Mouse (Mus musculus): ENCODE data around the gene Nap1l1. TPM values are rescaled to one million over a fixed set of nuclear protein-coding genes. Genes with fewer than 3 reads are reported as not detected.

Nap1l1 gene
- polyA plus RNA-seq, 1 experiment, result not detected

DNA sequence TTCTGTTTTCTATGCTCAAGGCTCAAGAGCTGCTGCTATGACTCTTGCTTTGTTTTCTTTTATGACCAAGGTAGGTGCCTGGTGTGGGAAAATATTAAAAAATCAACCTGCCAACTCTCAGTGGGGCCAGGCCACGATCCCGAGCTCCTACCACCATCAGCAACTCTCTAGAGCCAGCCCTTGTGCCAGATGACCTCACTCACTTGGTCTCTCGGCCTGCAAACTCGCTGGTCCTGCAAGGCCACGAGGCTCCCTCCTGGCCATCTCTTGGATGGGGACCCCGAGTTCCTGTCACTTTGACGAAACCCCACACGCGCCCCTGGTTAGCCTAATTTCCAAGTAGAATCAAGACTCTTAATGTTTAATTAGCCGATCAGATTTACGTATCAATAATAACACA lies 20.6 kb upstream of the Nap1l1 start:
- Histone ChIP-seq H3K4me1 (ENCODE audit: control insufficient read depth, insufficient read depth, low read length) (no peaks in the 10 kb centered on the region), H3K27ac (ENCODE audit: insufficient read depth, low read depth, low read length) (no peak overlapping the region), H3K4me3 (ENCODE audit: insufficient read depth, low read depth, low read length) (no peak overlapping the region)
- TF ChIP-seq POLR2A (IDR thresholded peaks at IDR 0.05; ENCODE audit: insufficient read depth, low read depth, low read length) (no peak), CTCF (IDR thresholded peaks at IDR 0.05; ENCODE audit: insufficient read depth, low read depth, low read length) (no peak)
- 96% methylated on average over 11 of the region's 11 CpGs for WGBS

DNA sequence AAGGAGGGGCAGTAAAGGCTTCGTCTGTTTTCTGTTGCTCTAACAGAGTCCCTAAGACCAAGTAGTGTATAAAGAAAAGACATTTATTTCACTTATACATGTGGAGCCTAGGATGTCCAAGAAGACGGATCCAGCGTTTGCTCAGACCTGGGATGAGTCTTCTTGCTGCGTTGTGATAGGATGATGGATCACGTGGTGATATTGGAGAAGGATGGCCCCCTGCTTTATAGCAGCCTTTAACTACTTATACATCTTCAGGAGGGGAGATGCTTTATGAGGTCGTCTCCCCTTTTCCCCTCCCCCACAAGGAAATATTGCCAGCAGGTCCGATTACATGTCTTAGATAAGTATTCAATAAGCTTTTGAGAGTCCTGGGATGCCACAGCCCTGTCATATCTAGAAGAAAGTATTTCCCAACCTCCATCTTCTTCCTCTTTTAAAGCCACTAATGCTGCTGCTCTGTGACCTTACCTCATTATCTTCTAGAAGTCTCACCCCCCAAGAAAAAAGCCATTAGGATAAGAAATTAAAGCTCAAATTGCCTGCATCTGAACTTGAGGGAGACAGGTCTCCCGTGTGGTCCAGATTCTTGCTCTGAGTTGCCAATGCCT lies 18.2 kb upstream of the Nap1l1 start:
- 90% methylated on average over 8 of the region's 8 CpGs for WGBS
- TF ChIP-seq CTCF (IDR thresholded peaks at IDR 0.05; ENCODE audit: insufficient read depth, low read depth, low read length) (no peak), POLR2A (IDR thresholded peaks at IDR 0.05; ENCODE audit: insufficient read depth, low read depth, low read length) (no peak)
- Histone ChIP-seq H3K4me3 (ENCODE audit: insufficient read depth, low read depth, low read length) (no peak overlapping the region), H3K4me1 (ENCODE audit: control insufficient read depth, insufficient read depth, low read length) (peaks cover 4% of the 10 kb centered on the region; the same call in 1 of the 2 replicates), H3K27ac (ENCODE audit: insufficient read depth, low read depth, low read length) (no peak overlapping the region)

DNA sequence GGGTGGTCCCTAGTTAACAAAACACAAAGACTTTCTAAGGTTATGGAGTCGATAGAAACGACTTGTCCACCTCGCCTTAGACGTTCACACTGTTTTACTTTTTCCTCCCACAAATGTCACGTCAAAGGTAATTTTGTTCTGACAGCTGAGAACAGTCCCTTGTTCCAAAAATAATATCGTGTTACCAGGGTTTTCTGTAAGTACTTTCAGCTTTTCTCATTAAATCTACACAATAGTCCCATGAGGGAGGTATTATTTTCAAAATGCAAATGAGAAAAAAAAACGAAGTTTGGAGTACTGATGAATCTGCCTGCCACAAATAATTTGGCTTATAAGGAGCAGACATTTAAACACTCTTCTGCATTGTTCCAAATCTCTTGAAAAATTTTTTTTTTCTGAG lies 14.9 kb upstream of the Nap1l1 start:
- no peak overlapping the region for H3K27ac ChIP-seq (ENCODE audit: insufficient read depth, low read depth, low read length)
- peaks cover 4% of the 10 kb centered on the region; the same call in 1 of the 2 replicates for H3K4me1 ChIP-seq (ENCODE audit: control insufficient read depth, insufficient read depth, low read length)
- no peak for TF ChIP-seq CTCF (IDR thresholded peaks at IDR 0.05; ENCODE audit: insufficient read depth, low read depth, low read length)
- TF ChIP-seq POLR2A (IDR thresholded peaks at IDR 0.05; ENCODE audit: insufficient read depth, low read depth, low read length), result no peak
- no peak overlapping the region for H3K4me3 ChIP-seq (ENCODE audit: insufficient read depth, low read depth, low read length)
- WGBS, result 51% methylated on average over 7 of the region's 7 CpGs

DNA sequence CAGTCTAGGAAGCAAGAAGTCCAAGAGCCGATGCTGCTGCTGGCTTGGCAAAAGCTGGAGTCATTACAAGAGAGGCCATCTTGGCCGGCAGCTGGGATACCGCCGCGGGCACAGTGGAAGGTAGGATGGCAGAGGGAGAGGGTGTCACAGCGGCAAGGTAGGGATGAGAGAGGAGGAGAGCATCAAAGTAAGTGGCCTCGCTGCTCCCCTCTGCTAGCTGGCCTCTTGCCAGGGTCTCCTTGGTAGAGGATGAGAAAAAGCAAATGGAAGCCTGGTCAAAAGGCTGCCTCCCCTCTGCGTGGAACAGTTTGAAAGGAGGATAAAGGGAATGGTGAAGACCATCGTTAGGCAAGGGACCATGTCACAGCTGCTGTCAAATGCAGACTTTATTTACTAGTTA lies 14.0 kb upstream of the Nap1l1 start:
- no peak overlapping the region for H3K4me3 ChIP-seq (ENCODE audit: insufficient read depth, low read depth, low read length)
- H3K27ac ChIP-seq (ENCODE audit: insufficient read depth, low read depth, low read length), result no peak overlapping the region
- WGBS, result 65% methylated on average over 9 of the region's 9 CpGs
- H3K4me1 ChIP-seq (ENCODE audit: control insufficient read depth, insufficient read depth, low read length), result peaks cover 4% of the 10 kb centered on the region; the same call in 1 of the 2 replicates
- TF ChIP-seq POLR2A (IDR thresholded peaks at IDR 0.05; ENCODE audit: insufficient read depth, low read depth, low read length) (no peak), CTCF (IDR thresholded peaks at IDR 0.05; ENCODE audit: insufficient read depth, low read depth, low read length) (no peak)

DNA sequence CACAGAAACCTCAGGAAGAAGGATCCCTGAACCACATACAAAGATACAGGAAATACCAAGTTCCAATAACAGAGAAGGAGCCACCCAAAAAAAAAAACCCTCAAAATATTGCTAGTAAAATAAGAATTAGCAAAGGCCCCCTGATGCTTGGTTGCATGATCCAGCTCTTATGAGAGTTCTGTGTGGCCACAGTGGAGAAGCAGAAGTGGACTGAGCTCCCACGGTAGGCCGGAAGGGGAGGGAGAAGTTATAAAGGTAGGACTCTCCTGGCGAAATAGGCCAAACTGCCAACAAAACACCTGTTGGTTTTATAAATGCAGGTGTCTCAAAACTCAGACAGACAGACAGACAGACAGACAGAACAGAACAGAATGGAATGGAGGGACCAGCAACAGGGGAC lies 13.1 kb upstream of the Nap1l1 start:
- Histone ChIP-seq H3K4me3 (ENCODE audit: insufficient read depth, low read depth, low read length) (no peak overlapping the region), H3K27ac (ENCODE audit: insufficient read depth, low read depth, low read length) (no peak overlapping the region), H3K4me1 (ENCODE audit: control insufficient read depth, insufficient read depth, low read length) (peaks cover 4% of the 10 kb centered on the region; the same call in 1 of the 2 replicates)
- TF ChIP-seq CTCF (IDR thresholded peaks at IDR 0.05; ENCODE audit: insufficient read depth, low read depth, low read length) (no peak), POLR2A (IDR thresholded peaks at IDR 0.05; ENCODE audit: insufficient read depth, low read depth, low read length) (no peak)
- 88% methylated on average over 3 of the region's 3 CpGs for WGBS

DNA sequence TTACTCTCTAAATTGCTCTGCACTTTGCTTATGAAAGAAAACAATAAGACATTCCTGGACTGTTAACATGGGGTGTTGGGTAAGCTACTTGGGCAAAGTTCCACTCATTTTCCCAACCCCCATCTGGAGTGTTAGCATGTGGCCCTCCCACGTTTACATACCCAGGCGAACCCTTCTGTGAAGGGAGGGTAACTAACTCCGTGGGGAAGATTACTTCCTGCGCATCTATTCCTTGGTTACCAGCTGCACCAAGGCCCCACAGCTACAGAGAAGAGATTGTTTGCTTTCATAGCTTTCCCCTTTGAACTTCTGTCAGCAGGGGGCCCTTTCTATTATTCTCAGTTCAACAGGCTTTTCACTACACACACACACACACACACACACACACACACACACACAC lies 12.6 kb upstream of the Nap1l1 start:
- peaks cover 4% of the 10 kb centered on the region; the same call in 1 of the 2 replicates for H3K4me1 ChIP-seq (ENCODE audit: control insufficient read depth, insufficient read depth, low read length)
- 9% methylated on average over 4 of the region's 4 CpGs for WGBS
- H3K4me3 ChIP-seq (ENCODE audit: insufficient read depth, low read depth, low read length), result no peak overlapping the region
- H3K27ac ChIP-seq (ENCODE audit: insufficient read depth, low read depth, low read length), result no peak overlapping the region
- no peak for TF ChIP-seq POLR2A (IDR thresholded peaks at IDR 0.05; ENCODE audit: insufficient read depth, low read depth, low read length)
- no peak for TF ChIP-seq CTCF (IDR thresholded peaks at IDR 0.05; ENCODE audit: insufficient read depth, low read depth, low read length)

DNA sequence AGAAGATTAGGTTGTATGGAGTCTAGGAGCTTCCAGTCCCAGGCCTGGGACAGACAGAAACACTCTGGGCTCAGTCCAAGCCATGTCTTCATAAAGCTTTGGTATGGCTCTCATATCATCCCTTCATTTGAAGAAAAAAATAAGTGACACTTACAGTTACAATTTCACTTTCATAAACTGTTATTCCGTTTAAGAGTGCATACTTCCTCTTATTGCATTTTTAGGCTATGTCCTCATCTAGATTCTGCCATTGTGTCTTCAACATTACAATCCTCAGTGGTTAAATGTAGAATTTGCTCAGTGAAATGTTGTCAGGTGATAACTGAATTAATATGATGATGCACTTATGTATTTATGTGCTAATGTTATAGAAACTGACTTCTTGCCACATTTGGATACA lies 8.2 kb upstream of the Nap1l1 start:
- Histone ChIP-seq H3K27ac (ENCODE audit: insufficient read depth, low read depth, low read length) (no peak overlapping the region), H3K4me1 (ENCODE audit: control insufficient read depth, insufficient read depth, low read length) (no peaks in the 10 kb centered on the region), H3K4me3 (ENCODE audit: insufficient read depth, low read depth, low read length) (no peak overlapping the region)
- no peak for TF ChIP-seq CTCF (IDR thresholded peaks at IDR 0.05; ENCODE audit: insufficient read depth, low read depth, low read length)
- no peak for TF ChIP-seq POLR2A (IDR thresholded peaks at IDR 0.05; ENCODE audit: insufficient read depth, low read depth, low read length)
- 96% methylated on average over 1 of the region's 1 CpGs for WGBS

DNA sequence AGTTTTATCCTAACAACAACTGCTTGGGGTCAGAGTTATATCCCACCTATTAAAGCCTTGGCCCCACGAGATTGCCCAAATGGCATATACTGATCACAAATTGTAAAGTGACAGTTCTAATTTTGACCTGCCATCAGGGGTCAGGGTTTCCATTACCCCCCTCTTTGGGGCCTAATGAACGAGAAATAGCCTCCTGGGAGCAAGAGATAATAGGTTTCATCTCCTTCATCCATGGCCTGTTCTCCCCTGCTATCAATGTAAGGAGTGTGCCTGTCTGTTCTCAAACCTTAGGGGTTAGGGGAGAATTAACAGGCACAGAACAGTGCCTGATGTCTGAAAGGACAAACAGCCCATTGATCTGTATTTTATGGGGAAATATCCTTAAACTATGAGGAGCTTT lies 7.6 kb upstream of the Nap1l1 start:
- Histone ChIP-seq H3K4me1 (ENCODE audit: control insufficient read depth, insufficient read depth, low read length) (no peaks in the 10 kb centered on the region), H3K4me3 (ENCODE audit: insufficient read depth, low read depth, low read length) (no peak overlapping the region), H3K27ac (ENCODE audit: insufficient read depth, low read depth, low read length) (no peak overlapping the region)
- TF ChIP-seq CTCF (IDR thresholded peaks at IDR 0.05; ENCODE audit: insufficient read depth, low read depth, low read length) (no peak), POLR2A (IDR thresholded peaks at IDR 0.05; ENCODE audit: insufficient read depth, low read depth, low read length) (no peak)
- 70% methylated on average over 2 of the region's 2 CpGs for WGBS

DNA sequence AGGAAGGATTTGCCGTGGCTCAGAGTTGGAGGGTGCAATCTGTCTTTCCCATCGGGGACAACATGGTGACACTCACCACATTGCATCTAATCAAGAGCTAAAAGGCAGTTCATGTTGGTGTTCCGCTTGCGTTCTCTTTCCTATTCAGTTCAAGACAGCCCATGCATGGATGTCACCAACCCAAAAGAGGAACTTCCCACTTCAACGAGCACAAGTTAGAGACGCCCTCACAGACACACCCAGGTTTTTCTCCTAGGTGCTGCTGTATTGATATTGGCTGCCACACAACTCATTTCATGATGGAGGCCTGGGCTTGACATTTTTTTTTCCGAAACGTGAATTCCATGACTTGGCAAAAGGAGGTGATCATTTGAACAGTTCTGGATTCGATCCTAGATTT lies 1.9 kb upstream of the Nap1l1 start:
- Histone ChIP-seq H3K4me1 (ENCODE audit: control insufficient read depth, insufficient read depth, low read length) (0 out of 2 replicates have a peak, but pooled peaks cover 3% of the 10 kb centered on the region), H3K4me3 (ENCODE audit: insufficient read depth, low read depth, low read length) (no peak overlapping the region), H3K27ac (ENCODE audit: insufficient read depth, low read depth, low read length) (no peak overlapping the region)
- WGBS, result 77% methylated on average over 9 of the region's 9 CpGs
- TF ChIP-seq POLR2A (IDR thresholded peaks at IDR 0.05; ENCODE audit: insufficient read depth, low read depth, low read length) (no peak), CTCF (IDR thresholded peaks at IDR 0.05; ENCODE audit: insufficient read depth, low read depth, low read length) (no peak)

All from olfactory bulb, adult 2 months (tissue).